Mouse (Mus musculus): ENCODE results near the gene Vcam1. TPM values are rescaled to one million over a fixed set of nuclear protein-coding genes. Genes with fewer than 3 reads are reported as not detected.

Gene Vcam1
- total and polyA plus RNA-seq, 3 experiments = 1.8 to 2.2 TPM; not detected in 1

Other genes starting within 250 kb of the Vcam1 start
- gene Dph5, start 241.9 kb downstream of the Vcam1 start, total RNA-seq (2012; rRNA removed) = 37.0 and 41.4 TPM in 2 replicates
- 70.0 and 74.3 TPM in 2 replicates for gene Dph5, start 241.9 kb downstream of the Vcam1 start, total RNA-seq (2014; rRNA removed)
- 54.1 and 55.1 TPM in 2 replicates for gene Dph5, start 241.9 kb downstream of the Vcam1 start, polyA plus RNA-seq (2012; ENCODE audit: insufficient read length, low read depth)
- gene Slc30a7, start 122.3 kb downstream of the Vcam1 start, total RNA-seq (2012; rRNA removed) = 15.0 and 18.8 TPM in 2 replicates
- 20.8 and 25.3 TPM in 2 replicates for gene Slc30a7, start 122.3 kb downstream of the Vcam1 start, total RNA-seq (2014; rRNA removed)
- gene Slc30a7, start 122.3 kb downstream of the Vcam1 start, polyA plus RNA-seq (2012; ENCODE audit: insufficient read length, low read depth) = 32.8 and 38.9 TPM in 2 replicates
- 7.2 and 8.1 TPM in 2 replicates for gene Extl2, start 122.2 kb downstream of the Vcam1 start, total RNA-seq (2012; rRNA removed)
- 11.2 and 11.9 TPM in 2 replicates for gene Extl2, start 122.2 kb downstream of the Vcam1 start, total RNA-seq (2014; rRNA removed)
- gene Extl2, start 122.2 kb downstream of the Vcam1 start, polyA plus RNA-seq (2012; ENCODE audit: insufficient read length, low read depth) = 7.8 and 12.0 TPM in 2 replicates
- not detected in 2 replicates for gene Gpr88, start 123.8 kb upstream of the Vcam1 start, total RNA-seq (2012; rRNA removed)
- gene Gpr88, start 123.8 kb upstream of the Vcam1 start, total RNA-seq (2014; rRNA removed) = not detected in 2 replicates
- gene Gpr88, start 123.8 kb upstream of the Vcam1 start, polyA plus RNA-seq (2012; ENCODE audit: insufficient read length, low read depth) = not detected in 2 replicates